Mouse (Mus musculus) 3134 (cell line): ENCODE data around the gene Nt5e.

Experiments used
- DNase-seq: peaks from one replicate; pipeline ENCODE4 v3.0.0-alpha.2; 2011; ENCODE audit warnings: low spot score; ENCODE audit not compliant: insufficient read length; ENCODE audit errors: extremely low read depth

Nt5e gene

DNA sequence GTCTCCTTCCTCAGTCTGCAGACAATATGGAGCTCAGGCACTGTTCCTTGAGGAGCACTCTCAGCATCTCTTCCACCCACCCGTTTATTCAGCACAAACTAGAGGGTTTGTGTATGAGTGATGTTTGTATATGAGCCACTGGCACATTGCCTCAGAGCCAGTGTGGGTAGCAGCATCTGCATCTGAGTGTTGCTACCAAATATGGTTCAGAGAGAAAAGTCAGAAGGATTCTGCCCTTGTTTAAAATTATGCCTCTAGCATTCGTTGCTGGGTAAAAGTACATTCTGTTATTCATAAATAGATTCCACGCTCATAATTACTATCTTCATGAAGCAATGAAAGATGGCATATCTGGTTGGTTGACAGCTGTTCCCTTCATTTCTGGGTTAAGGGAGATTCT is 15.7 kb downstream of the Nt5e start:
- DNase-seq, result no peak

- no peak for DNase-seq
Observed at GRCm38 (mm10) chr9:88344424-88344823, 17.4 kb downstream of the Nt5e start.

DNA sequence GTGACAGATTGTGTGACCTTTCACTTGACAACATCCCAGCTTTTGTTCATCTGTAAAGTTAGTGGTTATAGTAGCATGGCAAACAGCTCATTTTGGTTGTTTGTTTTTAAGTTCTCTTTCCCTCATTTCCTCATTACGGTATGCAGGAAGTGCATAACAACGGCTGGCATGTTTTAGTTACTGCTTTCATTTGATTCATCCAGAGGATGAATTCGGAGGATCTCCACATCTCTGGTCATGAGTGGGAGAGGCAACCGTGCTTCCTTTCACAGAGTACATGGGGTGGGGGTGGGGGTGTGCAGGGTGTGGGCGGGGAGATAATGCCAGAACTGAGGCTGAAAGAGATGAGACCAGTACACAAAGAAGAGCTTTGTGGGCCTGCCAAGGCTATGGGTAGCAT is 19.9 kb downstream of the Nt5e start:
- no peak for DNase-seq

DNA sequence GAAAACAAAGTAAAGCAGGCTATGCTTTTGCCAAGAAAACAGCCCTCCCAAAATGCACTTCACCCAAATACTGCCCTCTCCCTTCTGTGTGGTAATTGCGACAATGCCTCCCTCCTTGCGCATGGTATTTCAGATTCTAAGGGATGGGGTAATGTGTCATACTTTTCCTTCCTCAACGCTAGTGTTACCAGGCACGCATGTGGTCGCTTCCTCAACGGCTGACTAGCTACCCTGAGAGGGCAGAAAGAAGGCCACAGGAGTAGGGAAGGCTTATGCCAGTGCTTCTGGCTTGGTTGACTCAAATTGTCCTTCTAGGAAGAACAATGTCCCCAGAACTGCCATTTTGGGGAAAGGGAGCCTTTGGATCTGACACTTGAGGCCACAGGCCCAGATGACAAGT is 21.6 kb downstream of the Nt5e start:
- no peak for DNase-seq

DNA sequence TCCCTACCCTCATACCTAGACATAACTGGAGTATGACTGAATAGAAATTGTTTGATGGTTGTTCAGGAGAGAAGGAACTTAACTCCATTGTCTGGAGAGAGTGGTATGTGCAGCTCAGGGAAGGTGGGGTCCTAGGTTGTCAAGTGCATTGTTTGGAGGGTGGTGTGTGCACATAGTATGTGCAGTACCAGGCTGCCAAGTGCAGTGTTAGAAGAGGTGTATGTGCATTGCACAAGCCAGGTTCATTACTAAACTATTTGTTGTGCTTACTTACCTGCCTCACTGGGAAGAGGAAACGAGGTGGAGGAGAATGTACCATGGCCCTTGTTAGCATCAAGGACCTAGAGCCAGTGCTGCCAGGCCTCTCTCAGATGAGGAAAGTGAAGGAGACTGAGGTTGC is 23.3 kb downstream of the Nt5e start:
- no peak for DNase-seq

DNA sequence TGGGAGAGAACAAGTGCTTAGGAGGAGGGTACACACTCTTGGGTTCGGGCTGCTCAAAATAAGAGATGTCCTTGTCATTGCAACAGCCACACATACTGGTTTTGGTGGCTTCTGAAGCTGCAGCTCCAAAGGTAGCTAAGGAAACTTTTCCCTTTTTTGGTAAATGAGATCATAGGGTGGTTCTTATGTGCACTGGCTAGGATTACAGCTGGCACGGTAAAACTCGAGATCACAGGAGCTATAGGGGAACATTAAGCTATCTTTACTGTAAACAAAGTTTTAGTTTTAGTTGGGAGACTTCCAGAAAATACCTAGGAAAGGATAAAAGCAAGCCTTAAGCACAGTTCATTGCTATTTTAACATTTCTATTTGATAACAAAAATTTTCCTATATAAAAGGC is 24.2 kb downstream of the Nt5e start:
- DNase-seq, result no peak

- DNase-seq, result no peak
Observed at GRCm38 (mm10) chr9:88352741-88353140, 25.7 kb downstream of the Nt5e start.

DNA sequence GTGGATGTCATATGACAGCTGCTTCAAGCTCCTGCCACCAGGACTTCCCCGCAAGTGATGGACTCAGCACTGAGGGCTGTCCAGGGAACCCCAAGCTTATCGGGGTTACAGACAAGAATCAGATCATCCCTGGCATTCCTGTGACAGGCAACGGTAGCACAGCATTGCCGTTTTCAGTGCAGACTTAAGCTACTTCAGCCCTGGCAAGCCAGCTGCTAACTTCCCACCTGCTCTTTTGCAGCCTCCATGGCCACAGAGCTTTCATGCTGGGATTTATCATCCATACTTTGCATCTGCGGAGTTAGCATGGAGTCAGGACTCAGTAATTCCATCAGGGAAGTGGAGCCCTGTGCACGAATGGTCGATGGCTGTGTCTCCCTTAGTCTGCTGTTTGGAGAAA is 26.5 kb downstream of the Nt5e start:
- no peak for DNase-seq

DNA sequence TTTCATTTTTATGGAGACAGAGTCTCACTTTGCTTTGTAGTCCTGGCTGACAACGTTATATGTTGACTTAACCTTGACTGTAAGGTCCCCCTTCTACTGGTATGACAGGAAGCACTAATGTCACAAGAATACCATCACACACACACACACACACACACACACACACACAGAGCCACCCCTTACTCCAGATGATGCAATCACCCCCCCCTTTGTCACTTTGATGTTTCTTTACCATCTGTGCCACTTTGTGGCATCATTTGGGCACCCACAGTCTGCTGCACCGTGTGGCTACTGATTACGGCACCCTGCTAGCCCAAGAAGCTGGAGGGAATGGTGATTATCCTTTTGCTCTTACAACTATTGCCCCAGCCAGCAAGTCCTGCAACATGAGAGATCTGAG is 30.2 kb downstream of the Nt5e start:
- no peak for DNase-seq

DNA sequence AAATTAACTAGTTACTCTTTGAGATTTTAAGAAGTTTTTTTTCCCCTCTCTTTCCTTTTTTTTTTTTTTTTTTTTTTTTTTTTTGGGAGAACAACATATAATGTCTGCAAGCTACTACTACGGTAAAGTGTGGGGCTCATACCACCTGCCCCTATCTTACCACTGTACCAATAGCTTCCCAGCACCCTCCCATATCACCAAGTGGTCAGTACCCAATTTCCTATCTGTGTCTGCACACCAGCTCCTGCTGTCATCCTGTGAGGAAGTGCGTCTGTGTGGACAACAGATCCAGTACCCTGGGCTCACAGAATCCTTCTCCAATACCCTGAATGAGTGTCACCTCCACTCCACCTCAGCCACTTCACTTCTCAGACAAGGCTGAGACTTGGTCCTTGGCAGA is 32.1 kb downstream of the Nt5e start:
- DNase-seq, result no peak

GRCm38 (mm10) chr9:88361211-88361909 is 34.4 kb downstream of the Nt5e start:
- DNase-seq, result no peak

DNA sequence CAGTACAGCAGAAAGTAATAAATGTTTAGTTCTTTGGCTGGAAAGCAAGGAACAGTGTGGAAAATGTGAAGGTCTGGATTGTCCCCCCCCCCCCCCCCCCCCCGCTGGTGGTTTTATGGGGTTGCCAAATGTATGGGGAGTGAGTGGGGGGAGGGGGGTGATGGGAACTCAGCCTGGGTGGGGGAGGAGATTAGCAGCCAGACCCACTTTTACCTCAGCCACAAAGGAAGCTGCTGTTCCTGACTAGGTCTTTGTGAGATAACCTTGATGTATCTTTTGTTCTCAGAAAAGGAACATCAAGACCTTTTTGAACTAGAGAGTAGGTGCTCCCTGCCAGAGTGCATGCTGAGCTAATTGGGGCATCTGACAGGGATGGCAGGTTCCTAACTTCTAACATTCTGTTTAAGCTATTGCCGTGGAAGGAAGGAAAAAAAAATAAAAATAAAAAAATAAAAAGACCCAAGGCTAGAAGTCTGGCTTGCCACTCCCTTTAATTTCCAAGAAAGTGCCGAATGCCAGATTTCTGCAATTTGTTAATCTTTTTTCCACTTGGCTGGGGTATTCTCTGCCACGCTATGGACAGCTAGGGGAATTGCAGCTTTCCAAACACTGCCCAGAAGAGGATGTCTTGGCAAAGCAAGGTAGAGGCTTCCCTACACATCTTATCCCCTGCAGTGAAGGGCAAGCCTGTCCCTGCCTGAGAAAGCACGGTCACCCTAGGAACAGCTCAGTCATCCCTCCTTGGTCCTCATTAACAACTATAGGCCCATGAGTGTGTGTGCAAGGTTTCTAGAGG is 35.3 kb downstream of the Nt5e start:
- DNase-seq, result no peak

DNA sequence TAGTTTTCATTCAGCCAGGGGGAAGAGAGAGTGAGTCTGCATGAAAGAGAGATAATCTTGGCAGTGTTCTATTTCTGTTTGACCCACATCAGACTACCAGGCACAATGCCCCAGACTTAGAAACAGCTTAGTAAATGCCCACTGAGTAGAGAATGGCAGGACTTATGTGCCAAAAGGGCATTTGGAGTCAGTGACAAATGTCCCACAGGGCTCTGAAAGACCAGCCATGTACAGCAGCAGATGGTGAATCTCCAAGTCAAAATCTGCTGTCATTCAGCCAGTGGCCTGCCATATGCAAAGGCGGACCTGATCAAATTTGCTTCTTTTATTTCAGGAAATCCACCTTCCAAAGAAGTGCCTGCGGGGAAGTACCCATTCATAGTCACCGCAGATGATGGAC is 36.1 kb downstream of the Nt5e start:
- DNase-seq, result no peak

DNA sequence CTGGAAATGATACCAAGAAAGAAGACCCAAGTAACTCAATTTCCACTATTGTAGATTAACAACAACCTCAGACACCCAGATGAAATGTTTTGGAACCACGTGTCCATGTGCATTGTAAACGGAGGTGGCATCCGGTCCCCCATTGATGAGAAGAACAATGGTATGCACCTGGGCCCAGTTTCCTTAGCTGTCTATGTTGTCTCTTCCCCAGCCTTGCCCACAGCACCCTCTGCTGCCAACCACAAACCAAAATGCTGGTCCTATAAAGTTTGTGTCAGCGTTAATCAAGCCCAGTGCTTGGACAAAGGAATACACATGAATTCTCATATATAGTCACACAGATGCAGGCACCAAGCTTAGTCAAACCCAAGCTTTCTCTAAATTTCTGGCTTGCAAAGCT is 39.3 kb downstream of the Nt5e start:
- DNase-seq, result no peak

DNA sequence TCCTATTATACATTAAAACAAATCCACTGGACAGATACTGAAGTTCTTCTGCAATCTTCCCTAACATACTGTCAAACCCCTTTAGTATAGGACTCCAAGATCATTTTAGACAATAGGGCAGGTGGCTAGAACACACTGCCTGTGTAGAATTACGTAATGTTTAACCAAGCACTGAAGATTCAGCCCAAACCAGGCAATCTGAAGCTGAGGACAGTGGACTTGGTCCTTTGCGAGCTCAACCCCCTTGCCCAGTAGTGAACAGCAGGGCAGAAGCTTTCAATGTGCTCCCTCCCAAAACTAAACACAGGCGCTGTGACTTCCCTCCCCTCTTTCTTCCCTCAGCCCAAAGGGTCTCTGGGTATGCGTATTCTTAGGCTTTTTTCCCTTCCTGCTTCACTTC is 39.8 kb downstream of the Nt5e start:
- DNase-seq, result no peak

GRCm38 (mm10) chr9:88367322-88367721 is 40.3 kb downstream of the Nt5e start:
- no peak for DNase-seq

DNA sequence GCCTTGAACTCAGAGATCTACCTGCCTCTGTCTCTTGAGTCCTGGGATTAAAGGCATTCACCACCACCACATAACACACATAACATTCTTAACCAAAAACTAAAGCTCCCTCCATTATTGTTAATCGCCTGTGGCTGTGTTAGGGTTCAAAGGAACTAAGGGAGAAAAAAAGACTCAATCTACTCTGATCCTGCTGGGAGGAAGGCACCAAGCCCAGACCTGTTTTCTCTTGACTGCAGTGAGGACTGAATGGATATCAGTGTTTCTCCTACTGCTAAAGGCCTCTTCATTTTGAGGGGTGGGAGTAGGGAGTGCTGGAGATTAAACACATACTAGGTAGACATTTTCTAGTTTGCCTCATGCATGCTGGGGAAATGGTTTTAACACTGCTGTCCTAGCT is 40.8 kb downstream of the Nt5e start:
- DNase-seq, result no peak

DNA sequence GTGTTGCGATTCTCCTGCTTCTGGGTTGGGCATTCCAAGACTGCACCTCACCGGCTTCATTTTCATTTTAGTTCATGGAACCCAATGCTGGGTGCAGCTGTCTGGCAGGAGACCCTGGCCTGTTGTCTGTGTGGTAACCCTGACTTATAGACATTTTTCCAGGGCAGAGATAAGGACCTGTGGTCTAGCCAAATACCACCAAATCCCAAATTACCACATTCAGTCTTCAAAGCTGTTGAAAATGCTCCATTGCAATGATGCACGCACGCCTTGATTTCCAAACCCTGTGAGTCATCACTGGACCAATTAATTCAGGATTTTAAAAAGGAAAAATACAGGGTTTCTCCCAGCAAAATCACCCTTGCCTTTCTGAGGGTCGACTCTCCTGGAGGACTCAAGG is 41.5 kb downstream of the Nt5e start:
- DNase-seq, result no peak

GRCm38 (mm10) chr9:88369666-88370065 is 42.7 kb downstream of the Nt5e start:
- DNase-seq, result no peak

- DNase-seq, result no peak
Observed at GRCm38 (mm10) chr9:88371201-88371600, 44.2 kb downstream of the Nt5e start.

GRCm38 (mm10) chr9:88373001-88373400 is 46.0 kb downstream of the Nt5e start:
- peak; percentile 67 for DNase-seq

GRCm38 (mm10) chr9:88377483-88377882 is 50.5 kb downstream of the Nt5e start:
- no peak for DNase-seq
